Mouse (Mus musculus) T-cell, adult 2 months (primary cell): Measurements from ENCODE around the gene Nfam1.

ENCODE experiments used
- DNase-seq: peaks from one replicate; pipeline ENCODE4 v3.0.0; 2022; ENCODE audit warnings: low spot score

Nfam1 gene

GRCm38 (mm10) chr15:82992079-82992783 lies 40.9 kb downstream of the Nfam1 start:
- DNase-seq: no peak

- DNase-seq: no peak
Measured at GRCm38 (mm10) chr15:82989190-82989704, 43.9 kb downstream of the Nfam1 start.

GRCm38 (mm10) chr15:82987732-82988112 lies 45.4 kb downstream of the Nfam1 start, which contains the start of gene Tcf20:
Gene Tcf20, minus strand, starts transcription at chr15:82987872.
- DNase-seq: peak; percentile 86

- no peak for DNase-seq
Measured at GRCm38 (mm10) chr15:82987014-82987731, 45.9 kb downstream of the Nfam1 start.

GRCm38 (mm10) chr15:82984574-82984973 lies 48.5 kb downstream of the Nfam1 start:
- no peak for DNase-seq

- DNase-seq: no peak
Measured at GRCm38 (mm10) chr15:82984097-82984496, 49.0 kb downstream of the Nfam1 start.

- DNase-seq: no peak
Measured at GRCm38 (mm10) chr15:82983416-82984026, 49.6 kb downstream of the Nfam1 start.

- DNase-seq: no peak
Measured at GRCm38 (mm10) chr15:82982724-82983415, 50.2 kb downstream of the Nfam1 start.

GRCm38 (mm10) chr15:82981676-82982520 lies 51.2 kb downstream of the Nfam1 start:
- DNase-seq: no peak

- DNase-seq: no peak
Measured at GRCm38 (mm10) chr15:82979531-82979930, 53.6 kb downstream of the Nfam1 start.

- no peak for DNase-seq
Measured at GRCm38 (mm10) chr15:82974471-82974870, 58.6 kb downstream of the Nfam1 start.

GRCm38 (mm10) chr15:82969206-82969721 lies 63.8 kb downstream of the Nfam1 start:
- no peak for DNase-seq

- DNase-seq: peak; percentile 40
Measured at GRCm38 (mm10) chr15:82968449-82968848, 64.7 kb downstream of the Nfam1 start.

- DNase-seq: no peak
Measured at GRCm38 (mm10) chr15:82967947-82968346, 65.2 kb downstream of the Nfam1 start.

- DNase-seq: no peak
Measured at GRCm38 (mm10) chr15:82964266-82964825, 68.8 kb downstream of the Nfam1 start.

GRCm38 (mm10) chr15:82963556-82964156 lies 69.5 kb downstream of the Nfam1 start:
- no peak for DNase-seq

- no peak for DNase-seq
Measured at GRCm38 (mm10) chr15:82963090-82963489, 70.0 kb downstream of the Nfam1 start.

GRCm38 (mm10) chr15:82962536-82962935 lies 70.6 kb downstream of the Nfam1 start:
- no peak for DNase-seq

GRCm38 (mm10) chr15:82960786-82961561 lies 72.1 kb downstream of the Nfam1 start:
- DNase-seq: no peak
